Mouse (Mus musculus) embryonic fibroblast, embryonic 13.5 days (primary cell): ENCODE data around the gene Hnrnpu.

Experiments
- CTCF ChIP-seq: IDR thresholded peaks from 2 replicates; pipeline ENCODE4 v1.5.1; 2011; ENCODE audit warnings: mild to moderate bottlenecking, control low read depth, low read length, moderate library complexity, borderline replicate concordance; ENCODE audit not compliant: insufficient read depth
- POLR2A ChIP-seq: IDR thresholded peaks from 2 replicates; pipeline ENCODE4 v1.6.1; 2011; ENCODE audit warnings: low read depth, mild to moderate bottlenecking, control low read depth, low read length, moderate library complexity

DNA sequence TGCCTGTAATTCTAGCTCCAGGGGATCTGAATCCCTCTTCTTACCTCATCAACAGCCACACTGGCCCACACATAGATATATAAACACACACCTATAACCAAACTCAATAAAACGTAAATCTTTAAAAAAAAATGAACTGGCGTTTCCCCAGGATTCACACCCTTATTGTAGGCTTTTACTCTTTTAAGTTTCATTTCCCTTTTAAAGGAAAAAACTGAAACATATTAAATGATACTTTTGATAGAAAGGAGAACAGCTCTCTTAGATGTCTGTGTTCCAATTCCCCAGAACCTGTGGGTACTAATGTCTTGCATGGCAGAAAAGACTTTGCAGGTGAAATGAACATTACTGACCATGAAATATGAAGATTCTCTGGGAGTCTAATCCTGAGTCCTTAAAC is 13.2 kb upstream of the Hnrnpu start:
- TF ChIP-seq CTCF = no peak
- no peak for TF ChIP-seq POLR2A
